Mouse (Mus musculus) MN1 (cell line): ENCODE measurements around the gene Mitf.
A peak's percentile ranks its signal among the peaks of the same experiment; 100 is the strongest.

Experiments used
- DNase-seq: peaks from one replicate; pipeline ENCODE4 v3.0.0-alpha.2; 2016; ENCODE audit warnings: low spot score

Mitf gene

DNA sequence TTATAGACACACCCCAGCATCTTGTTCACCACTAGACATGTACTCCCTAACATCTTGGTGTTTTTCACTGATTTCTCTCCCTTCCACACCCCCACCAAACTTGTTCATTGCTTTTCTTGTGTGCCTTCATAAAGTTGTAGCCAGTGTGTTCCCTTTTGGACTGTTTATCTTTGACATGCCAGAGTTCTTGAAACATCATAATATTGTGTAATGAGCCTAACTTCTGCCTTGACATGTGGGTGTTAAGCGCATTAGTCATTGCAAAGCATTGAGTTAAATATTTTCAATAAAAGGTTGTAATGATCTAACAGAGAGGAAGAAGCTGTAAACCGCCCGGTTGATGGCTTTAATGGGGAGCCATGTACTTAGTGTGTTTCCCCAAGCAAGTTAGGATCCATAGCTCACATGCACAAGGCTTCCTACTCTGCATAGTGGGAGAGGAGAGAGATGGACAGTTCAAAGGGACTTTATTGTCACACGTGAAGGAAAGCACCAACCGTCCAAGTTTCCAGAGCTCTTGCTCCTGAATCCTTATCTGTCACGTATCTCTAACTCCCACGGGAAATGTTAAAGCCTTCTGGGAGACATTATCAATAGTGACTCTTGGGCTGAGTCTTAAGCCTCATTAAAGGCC, 19.9 kb downstream of the Mitf start:
- no peak for DNase-seq

DNA sequence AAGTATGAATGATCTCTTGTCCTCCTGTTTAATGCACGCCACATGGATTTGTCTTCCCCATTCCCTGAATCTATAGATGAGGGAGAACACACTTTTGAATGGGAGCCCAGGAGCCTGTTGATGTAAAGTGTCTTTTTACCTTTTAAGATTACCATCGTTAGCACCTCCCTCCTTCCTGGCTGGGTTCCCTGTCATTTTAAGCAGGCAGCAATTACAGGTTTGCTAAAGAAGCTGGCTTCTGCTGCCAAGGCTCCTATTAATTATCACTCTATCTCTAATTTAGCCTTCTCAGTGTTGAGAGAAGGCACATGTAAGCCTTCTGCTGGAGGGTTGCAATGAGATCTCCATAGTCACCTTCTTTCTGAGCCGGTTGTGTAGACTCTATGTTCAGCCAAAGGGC, 21.2 kb downstream of the Mitf start:
- DNase-seq: no peak

DNA sequence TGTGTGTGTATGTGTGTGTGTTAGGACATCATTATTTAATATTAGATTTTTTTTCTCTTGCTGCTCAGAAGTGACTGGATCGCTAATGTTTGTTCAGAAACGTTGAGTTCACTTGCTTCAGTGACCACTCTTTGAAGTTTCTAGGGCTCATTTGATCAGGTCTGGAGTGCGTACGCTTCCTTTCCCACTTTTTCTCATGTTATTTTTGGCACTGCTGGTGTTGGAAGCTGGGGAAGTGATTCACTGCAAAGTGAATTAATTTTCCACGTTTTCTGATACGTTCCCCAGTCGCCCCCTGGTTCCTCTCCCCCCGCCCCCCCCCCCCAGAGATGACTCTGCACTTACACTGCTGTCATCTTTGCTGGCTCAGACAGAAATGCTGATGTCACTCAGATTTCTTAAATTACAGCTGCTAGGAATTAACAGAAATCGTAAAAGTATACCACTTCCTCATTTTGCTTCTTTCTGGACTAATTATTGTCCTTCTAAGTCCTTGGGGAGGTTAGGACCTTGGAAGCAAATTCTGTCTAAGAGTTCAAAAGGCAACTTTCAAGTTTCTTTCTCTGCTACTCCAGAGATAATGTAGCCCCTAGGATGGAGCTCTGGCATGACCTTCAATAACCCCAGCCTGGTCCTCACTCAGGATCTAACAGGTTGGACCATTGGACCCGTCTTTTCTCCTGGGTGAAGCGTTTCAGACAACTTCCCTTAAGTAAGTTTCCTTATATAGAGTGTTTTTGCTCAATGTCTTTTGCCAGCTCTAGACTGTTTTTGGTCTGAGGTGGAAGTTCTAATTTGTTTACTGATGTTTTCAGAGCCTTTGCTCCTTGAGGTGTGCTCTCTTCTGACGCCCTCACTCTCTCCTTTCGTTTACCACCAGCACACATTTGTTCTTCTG, 22.2 kb downstream of the Mitf start:
- DNase-seq: peak; percentile 60

DNA sequence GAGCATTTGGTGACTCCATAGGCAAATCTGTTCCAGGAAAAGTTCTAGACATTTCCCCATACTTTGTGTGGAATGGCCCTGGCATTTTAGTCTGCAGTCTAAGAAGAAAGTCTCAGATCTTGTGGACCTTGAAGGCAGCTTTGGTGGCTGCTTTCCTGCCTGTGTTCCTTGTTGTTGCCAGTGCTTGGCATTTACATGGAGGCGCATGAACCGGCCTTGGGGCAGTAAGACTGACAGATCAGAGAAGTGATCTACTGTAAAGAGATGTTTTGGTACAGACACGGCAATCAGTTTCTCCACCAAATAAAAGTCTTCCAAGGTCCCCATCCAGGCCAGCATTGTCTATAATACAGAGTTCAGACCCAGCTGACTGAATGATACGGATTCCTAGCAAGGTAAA, 25.6 kb downstream of the Mitf start:
- no peak for DNase-seq

DNA sequence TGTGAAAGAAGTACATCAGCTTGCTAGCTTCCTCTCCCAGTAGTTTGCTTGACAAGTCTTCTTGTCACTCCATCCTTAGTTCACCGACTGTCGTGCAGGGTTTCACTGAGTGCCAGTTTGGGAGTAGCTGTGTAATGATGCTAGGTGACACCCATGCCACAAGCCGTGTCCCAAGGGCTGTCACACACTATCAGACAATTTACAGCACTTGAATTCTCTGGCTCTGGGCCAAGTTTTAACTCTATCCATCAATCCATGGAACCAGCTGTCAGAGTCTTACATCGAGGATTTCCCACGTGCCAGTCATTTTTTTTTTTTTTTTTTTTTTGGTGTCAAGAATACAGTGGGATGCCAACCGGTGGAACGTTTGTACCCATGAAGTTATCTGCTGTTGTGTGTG, 29.3 kb downstream of the Mitf start:
- DNase-seq: no peak

DNA sequence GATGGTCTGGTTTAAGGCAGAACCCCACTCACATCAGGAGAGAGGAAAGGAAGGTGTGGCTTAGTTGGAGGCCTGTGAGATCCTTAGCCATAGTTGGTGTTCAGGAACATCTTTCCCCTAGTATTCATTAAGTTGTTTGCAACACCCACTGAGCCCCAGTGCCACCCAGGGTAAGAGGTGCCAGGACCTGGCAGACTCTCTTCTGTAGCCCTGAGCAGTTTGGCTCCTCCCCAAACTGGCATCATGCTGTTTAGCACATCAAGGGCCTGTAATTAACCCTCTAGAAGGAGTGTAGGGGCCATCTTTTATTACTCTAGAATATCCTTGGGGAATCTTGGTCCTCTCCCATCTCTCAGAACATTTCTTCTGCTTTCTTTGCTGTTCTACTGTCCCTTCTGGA, 30.9 kb downstream of the Mitf start:
- DNase-seq: no peak

DNA sequence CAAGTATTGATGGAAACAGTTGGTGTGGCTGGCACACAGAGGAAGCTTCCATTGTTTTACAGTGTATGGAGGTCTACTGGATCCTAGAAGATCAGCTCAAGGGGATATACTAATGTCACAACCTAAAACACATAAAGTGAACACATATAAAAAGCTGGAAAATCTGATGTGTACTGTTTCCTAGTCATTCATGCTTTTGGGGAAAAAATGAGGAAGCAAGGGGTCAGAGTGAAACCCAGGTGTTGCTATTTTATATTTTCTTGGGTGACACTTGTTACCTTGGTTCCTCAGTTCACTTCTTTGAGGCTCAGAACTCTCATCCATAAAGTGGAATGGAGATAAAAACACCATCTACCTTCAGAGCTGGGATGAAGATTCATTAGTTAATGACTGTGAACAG, 32.7 kb downstream of the Mitf start:
- no peak for DNase-seq

DNA sequence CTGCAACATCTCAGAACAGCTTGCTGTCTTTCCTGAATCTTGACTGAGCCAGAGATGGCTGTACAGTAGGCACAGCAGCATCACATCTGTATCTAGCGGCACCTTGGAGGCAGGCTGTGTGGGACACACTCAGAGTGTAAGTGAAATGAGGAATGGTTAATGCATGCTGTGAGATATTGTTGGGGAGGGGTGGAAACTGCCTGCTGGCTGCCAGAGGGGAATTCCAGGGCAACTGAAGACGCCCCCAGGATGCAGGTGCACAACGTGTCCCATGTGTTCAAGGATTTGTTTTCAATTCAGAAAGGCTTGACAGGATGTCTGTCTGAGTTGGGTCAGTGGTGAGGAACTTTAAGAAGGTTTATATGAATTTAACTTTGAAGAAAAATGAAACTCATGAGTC, 37.3 kb downstream of the Mitf start:
- DNase-seq: no peak

DNA sequence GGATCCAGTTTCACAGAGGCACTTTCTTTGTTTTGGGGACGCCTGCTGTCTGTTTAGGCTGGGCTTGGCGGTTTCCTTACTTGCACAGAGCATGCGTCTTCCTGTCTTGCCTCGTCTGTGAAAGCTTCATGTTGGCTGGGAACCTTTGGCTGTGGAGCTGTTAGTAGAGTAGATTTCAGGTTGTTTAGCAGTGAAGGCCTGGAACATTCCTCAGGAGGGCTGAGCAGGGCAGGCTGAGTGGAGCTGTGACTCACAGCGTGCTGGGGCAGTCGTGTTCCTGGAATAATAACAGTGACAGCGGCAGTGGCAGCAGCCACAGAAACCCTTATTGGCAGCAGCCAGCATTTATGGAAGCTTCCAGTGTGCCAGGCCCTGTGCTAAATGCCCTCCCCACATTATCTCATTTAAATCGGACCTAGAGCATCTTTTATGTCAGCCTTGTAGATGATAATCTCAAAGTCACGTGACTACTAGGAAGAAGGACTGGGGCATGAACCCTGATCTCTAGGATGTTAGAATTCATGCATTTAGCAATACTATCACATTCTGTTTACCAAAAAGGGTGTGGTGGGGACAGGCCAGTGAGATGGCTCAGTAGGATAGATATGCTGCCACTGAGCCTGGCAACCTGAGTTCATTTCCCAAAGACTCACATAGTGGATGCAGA, 41.5 kb downstream of the Mitf start:
- DNase-seq: no peak

DNA sequence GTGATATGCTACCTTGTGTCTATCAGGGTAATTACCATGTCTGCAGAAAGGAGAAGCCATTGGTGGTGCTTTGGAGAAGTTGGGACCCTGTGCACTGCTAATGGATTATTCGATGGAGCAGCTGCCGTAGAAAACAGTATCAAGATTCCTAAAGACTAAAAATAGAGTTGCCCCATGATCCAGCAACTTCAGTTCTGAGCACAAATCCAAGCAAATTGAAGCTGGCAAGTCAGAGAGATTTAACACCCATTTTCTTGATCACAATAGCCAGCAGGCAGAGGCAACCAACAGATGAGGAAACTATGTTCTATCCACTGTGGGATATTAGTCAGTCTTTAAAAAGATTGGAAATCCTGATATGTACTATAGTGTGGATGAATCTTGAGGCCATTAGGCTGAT, 47.4 kb downstream of the Mitf start:
- DNase-seq: peak; percentile 44

DNA sequence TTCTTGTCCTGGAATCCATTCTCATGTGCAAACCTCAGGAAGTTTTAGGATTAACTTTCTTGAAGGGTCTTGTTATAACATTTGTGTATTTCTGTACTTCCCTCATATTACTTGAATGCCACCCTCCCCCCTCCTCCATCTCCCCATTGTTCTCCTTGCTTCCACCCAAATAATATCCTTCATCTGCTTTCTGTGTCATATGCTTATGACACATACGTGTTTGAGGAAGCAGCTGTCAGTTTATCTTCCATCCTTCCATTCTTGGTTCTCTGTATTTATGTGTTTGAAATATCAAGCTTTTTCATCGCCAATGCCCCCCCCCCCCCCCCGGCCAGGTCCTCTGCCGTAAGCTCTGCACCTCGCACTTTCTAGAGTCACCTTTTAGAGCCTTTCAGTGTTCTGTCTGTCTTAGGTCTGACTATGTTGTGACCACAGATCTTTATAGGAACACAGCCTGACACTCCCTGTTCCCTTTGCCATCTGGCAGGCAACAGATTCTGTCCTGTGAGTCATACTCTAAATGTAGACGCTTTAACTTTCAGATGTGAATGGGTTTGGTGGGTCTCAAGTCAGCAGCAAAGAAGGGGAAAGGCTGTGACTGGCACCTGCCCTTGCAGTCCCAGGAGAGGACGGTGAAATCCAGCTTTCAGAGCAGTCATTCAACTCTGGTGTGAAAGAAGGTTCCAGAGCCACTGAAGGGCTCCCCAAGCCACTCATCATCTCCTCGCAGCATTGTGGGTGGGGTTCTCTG, 48.7 kb downstream of the Mitf start:
- DNase-seq: peak; percentile 39

DNA sequence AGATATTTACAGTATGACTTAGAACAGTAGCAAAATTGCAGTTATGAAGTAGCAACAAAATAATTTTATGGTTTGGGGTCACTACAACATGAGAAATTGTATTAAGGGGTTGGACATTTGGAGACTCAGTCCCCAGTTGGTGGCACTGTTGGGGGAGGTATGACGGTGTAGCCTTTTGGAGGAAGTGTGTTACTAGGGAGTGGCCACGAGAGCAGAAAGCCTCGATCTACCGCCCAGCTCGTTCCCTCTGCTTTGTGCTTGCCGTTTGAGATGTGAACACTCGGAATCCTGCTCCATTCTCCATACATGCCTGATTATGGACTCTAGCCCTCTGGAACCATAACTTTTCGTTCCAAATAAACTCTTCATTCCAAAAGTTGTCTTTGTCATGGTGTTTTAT, 49.6 kb downstream of the Mitf start:
- no peak for DNase-seq

DNA sequence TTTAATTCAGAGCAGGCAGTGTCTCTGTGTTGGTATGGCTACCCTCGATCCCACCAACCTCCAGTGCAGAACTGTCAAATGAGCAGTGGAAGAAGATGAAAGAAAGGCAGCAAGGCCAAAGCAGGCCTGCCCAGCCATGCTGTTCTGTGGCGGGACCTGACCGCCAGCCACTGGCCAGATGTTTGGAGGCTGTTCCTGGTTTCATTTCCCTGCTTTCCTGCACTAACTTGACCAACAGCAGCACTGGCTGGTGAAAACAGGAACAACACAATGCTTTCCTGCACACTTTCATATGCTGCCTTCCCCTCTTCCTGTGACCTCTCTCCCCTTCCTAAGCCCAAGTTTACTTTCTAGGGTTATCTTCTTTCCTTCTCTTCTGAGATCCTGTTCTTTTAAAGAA, 50.8 kb downstream of the Mitf start:
- peak; percentile 27 for DNase-seq

DNA sequence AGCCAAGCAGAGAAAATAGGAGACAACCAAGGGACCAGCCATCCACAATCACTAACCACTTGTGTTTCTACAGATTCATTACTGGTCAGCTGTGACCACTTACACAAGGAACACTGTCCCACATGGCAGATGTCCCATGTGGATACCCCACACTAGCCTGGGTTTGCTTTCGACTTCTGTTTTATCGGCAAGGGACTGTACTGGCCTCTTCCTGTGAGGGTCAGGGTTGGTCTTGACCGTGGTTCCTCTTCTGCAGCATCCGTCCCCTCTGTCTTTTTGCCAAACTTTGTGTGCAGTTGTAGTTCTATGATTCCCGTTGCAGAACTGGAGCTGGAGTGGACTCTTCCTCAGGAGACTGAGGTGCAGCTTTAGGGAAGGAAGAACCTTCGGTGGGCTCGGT, 59.7 kb downstream of the Mitf start:
- no peak for DNase-seq

DNA sequence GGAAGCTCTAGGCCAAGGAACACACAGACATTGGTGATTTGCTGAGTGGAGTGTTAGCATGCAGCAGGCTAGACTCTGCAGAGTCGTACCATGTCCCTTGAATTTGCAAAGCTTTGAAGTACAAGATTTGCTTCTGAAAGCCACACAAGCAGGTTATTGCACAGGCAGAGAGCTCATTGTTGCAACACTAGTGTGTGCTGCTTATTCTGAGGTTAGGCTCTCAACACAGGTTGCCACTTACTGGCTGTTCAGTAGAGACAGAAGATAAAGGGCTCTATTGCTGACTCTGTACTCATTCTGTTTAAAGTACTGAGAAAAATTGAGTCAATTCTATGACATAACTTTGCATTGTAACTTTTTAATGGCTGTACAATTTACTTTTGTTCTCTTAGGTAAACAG, 61.2 kb downstream of the Mitf start:
- DNase-seq: no peak

DNA sequence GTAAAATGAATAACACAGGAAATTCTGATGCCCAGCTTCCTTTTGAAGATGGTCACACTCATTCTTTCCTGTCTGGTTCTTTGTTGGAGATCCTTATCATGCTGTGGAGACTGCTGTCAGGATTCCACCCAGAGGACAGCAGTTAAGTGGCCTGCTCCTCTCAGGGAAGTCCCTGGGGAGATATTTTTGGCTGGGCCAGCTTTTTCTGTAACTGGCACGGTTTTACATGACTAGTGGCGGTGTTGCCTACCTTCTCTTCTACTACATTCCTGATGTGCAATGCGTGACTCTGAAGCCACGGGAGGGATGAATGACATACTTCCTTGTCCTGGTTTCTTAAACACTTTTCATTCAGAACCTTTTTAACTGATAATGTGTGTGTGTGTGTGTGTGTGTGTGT, 63.1 kb downstream of the Mitf start:
- peak; percentile 87 for DNase-seq

DNA sequence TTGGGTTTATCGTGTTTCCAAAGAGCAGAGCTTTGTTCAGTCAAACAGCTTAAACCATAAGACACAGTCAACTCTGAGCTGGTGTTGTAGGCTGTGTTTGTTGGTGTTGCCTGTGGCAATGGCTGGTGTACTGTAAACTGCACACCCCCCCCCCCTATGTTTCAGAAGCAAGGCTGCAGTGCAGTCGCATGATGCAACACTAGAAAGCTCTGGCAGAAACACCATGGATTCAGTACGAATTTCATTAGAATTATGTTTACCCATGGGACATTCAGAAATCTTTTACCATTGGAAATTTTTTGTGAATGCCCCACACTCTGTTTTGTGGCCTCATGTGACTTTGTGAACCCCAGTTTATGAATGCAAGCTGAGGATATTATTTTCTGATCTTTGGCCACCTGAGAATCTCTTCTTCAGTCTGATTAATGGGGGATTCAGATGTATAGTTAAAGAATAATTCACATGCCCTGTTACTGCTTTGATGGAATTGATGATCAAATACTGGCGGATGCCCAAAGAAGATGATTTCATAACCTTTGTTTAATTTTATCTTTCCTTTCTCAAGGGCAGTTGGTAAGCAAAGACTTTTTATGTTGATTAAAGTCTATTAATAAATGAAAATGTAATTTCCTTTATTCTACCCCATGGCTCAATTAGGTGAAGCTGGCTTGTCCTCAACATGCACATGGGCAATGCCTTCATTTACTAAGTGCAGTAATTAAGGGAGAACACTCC, 64.6 kb downstream of the Mitf start:
- DNase-seq: peak; percentile 49

DNA sequence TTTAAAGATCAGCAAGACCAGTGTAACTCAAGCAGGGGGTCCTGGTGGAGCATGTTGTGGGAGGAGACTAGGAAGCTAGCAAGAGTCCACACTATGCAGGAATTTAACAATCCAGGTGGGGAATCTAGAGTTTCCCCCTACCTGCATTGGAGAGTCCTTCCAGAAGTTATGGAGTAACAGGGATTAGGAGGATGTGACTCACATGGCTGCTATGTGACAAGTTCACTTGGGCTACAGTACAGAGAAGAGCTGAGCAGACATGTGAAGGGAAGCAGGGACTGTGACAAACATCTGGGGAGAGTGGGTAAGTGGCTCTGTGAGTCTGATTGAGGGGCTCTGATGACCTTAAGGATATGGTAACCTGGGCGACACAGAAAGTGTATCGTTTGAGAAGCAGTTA, 66.2 kb downstream of the Mitf start:
- DNase-seq: no peak

DNA sequence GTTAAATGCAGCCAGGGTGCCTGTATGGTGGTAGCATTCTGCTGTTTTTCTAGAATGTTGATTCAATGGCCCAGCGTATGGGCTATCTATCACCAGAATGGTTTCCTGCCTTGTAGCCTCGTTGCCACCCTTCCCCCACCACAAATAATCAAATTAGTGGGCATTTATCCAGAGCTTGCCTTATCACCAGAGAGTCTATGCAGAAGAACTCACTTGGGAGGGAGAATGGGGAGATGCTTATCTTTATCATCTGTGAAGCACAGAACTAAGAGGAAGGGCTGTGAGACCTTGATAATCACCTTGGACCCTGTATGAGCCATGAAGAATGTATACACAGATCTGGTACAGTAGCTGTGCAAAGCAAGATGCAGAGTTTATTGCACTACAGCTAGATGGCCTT, 70.1 kb downstream of the Mitf start:
- no peak for DNase-seq

DNA sequence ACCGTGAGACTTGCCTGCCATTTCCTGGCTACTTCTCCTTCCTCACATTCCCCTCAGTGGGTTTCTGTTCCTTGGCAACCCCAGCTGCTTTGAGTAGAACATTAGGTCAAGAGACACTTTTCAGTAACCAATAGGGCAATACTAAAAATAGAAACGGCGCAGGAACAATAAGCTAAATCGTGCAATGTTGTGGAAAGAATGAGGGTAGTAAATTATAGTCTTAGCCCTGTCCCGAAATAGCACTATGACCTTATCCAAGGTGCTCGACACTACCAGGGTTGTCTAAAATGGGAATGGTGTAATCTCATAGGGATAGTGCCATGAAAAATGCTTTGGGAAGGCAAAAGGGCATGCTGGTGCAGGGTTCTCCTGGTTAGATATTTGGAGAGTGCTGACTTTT, 70.6 kb downstream of the Mitf start:
- no peak for DNase-seq

DNA sequence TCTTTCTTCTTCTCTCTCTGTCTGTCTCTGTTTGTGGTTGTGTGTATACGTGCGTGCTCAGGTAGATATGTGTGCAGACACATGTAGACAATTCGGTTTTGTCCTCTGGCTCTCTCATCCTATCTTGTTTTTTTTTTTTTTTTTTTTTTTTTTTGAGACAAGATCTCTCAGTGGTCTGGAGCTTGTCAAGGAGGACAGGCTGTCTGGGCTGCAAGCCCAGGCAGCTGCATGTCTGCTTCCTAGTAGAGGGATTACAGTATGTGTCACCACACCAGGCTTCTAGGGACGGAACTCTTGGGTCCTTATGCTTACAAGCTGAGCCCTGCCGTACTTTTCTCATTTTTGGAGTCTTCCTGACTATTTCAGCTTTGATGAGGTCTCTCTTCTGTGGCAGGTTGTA, 73.5 kb downstream of the Mitf start:
- DNase-seq: peak; percentile 92

DNA sequence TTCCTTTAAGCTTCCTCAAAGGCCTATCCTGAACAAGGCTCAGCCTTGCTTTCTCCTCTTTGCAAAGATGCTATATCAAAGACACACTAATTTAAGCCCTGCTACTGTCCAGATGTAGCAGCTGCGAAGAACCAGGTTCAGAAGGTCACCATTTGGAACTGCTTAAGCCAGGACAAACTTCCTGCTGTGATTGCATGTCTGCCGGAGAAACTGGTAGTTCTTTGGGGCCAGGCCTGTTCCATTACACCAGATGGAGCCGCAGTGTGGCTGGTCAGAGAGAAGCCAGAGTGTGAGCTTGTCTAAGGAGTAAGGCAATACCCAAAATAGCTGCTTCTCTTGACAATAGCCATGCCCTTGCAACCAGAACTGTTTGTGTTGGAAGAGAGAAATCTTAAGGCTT, 75.1 kb downstream of the Mitf start:
- DNase-seq: peak; percentile 90
